Mouse (Mus musculus) CH12.LX (cell line): ENCODE results near the gene Trcg1. TPM values are rescaled to one million over a fixed set of nuclear protein-coding genes. Genes with fewer than 3 reads are reported as not detected.

ENCODE experiments used
- DNase-seq: peaks from one replicate; pipeline ENCODE4 v3.0.0-alpha.2; 2013; ENCODE audit errors: extremely low read depth
- H3K27ac ChIP-seq: 2 replicates; pipeline ENCODE4 v1.5.1; 2012; ENCODE audit warnings: low read depth, mild to moderate bottlenecking, control low read depth, moderate library complexity; ENCODE audit not compliant: insufficient read depth
- H3K27me3 ChIP-seq: replicated peaks from 2 replicates; pipeline ENCODE3; 2012; ENCODE audit warnings: inconsistent platforms
- H3K36me3 ChIP-seq, 2 experiments: replicated peaks in 1 of 2; 2 replicates each; pipeline versions ENCODE3 to v1.6.1; 2012; ENCODE audit warnings: inconsistent platforms in 1 of 2, low read length in 1 of 2, mild to moderate bottlenecking in 1 of 2, mixed read lengths in 1 of 2, moderate library complexity in 1 of 2; ENCODE audit not compliant: control insufficient read depth in 1 of 2, insufficient read depth in 1 of 2
- H3K4me1 ChIP-seq, 2 experiments: 2 replicates each; pipeline ENCODE4 v1.6.1; 2012; ENCODE audit warnings: inconsistent platforms in 1 of 2, moderate library complexity in 1 of 2; ENCODE audit not compliant: insufficient read depth in 2 of 2, control insufficient read depth in 1 of 2
- H3K4me2 ChIP-seq: 2 replicates; pipeline ENCODE4 v1.6.1; 2012; ENCODE audit warnings: low read depth, mild to moderate bottlenecking, control low read depth; ENCODE audit not compliant: poor library complexity, insufficient read depth, severe bottlenecking
- H3K4me3 ChIP-seq, 3 experiments: fragments of 150-350 bp in 1 of 3; sonication (generic) in 1 of 3; replicated peaks in 1 of 3; 2 replicates each; pipeline versions ENCODE3 to v1.5.1; 2011 to 2012; ENCODE audit warnings: low read depth in 2 of 3, low read length in 2 of 3, mild to moderate bottlenecking in 2 of 3, moderate library complexity in 2 of 3, control low read depth in 1 of 3, improper control_type of control experiment in 1 of 3, inconsistent platforms in 1 of 3, mixed read lengths in 1 of 3; ENCODE audit not compliant: poor library complexity in 1 of 3
- H3K79me2 ChIP-seq: replicated peaks from 2 replicates; pipeline ENCODE4 v1.6.1; 2012; ENCODE audit warnings: mild to moderate bottlenecking, moderate library complexity; ENCODE audit not compliant: control insufficient read depth, poor library complexity, insufficient read depth, severe bottlenecking; ENCODE audit errors: extremely low read depth
- H3K9ac ChIP-seq: 2 replicates; pipeline ENCODE4 v1.6.1; 2012; ENCODE audit warnings: low read depth, mild to moderate bottlenecking, control low read depth, moderate library complexity; ENCODE audit not compliant: insufficient read depth
- H3K9me3 ChIP-seq: replicated peaks from 2 replicates; pipeline ENCODE3; 2012; ENCODE audit warnings: low read length, inconsistent platforms, mixed read lengths
- BHLHE40 ChIP-seq: IDR thresholded peaks from 2 replicates; pipeline ENCODE4 v1.6.1; 2011; ENCODE audit warnings: mild to moderate bottlenecking, low read depth, low read length, improper control_type of control experiment
- ELF1 ChIP-seq: IDR thresholded peaks from 2 replicates; pipeline ENCODE4 v1.6.1; 2014; ENCODE audit warnings: low read depth, mild to moderate bottlenecking, inconsistent platforms, low read length, improper control_type of control experiment
- EP300 ChIP-seq: IDR thresholded peaks from 2 replicates; pipeline ENCODE4 v1.6.1; 2011; ENCODE audit warnings: low read length, improper control_type of control experiment
- ETS1 ChIP-seq: conservative IDR thresholded peaks from 2 replicates; pipeline ENCODE4 v1.6.1; 2012; ENCODE audit warnings: low read depth, mild to moderate bottlenecking, inconsistent platforms, low read length, improper control_type of control experiment, moderate library complexity
- IRF4 ChIP-seq: IDR thresholded peaks from 2 replicates; pipeline ENCODE4 v1.6.1; 2014; ENCODE audit warnings: low read depth, mild to moderate bottlenecking, inconsistent platforms, low read length, improper control_type of control experiment
- JUN ChIP-seq: IDR thresholded peaks from 2 replicates; pipeline ENCODE4 v1.6.1; 2011; ENCODE audit warnings: low read depth, mild to moderate bottlenecking, low read length, improper control_type of control experiment, moderate library complexity; ENCODE audit not compliant: insufficient read depth
- JUND ChIP-seq: conservative IDR thresholded peaks from 2 replicates; pipeline ENCODE4 v1.6.1; 2011; ENCODE audit warnings: low read depth, low read length, improper control_type of control experiment
- KAT2A ChIP-seq: IDR thresholded peaks from 2 replicates; pipeline ENCODE4 v1.6.1; 2012; ENCODE audit warnings: low read length, improper control_type of control experiment, inconsistent platforms; ENCODE audit not compliant: insufficient replicate concordance
- MAZ ChIP-seq: IDR thresholded peaks from 2 replicates; pipeline ENCODE4 v1.6.1; 2012; ENCODE audit warnings: low read depth, mild to moderate bottlenecking, inconsistent platforms, low read length, improper control_type of control experiment, moderate library complexity
- MEF2A ChIP-seq: IDR thresholded peaks from 2 replicates; pipeline ENCODE4 v1.6.1; 2014; ENCODE audit warnings: low read depth, mild to moderate bottlenecking, inconsistent platforms, low read length, improper control_type of control experiment, borderline replicate concordance
- MYC ChIP-seq: IDR thresholded peaks from 2 replicates; pipeline ENCODE4 v1.6.1; 2011; ENCODE audit warnings: low read depth, mild to moderate bottlenecking, improper control_type of control experiment, low read length
- PAX5 ChIP-seq: IDR thresholded peaks from 2 replicates; pipeline ENCODE4 v1.6.1; 2012; ENCODE audit warnings: low read length, inconsistent platforms, mixed read lengths
- POLR2A ChIP-seq: IDR thresholded peaks from 2 replicates; pipeline ENCODE4 v1.6.1; 2011; ENCODE audit warnings: low read depth, mild to moderate bottlenecking, improper control_type of control experiment, low read length
- POLR2AphosphoS2 ChIP-seq: IDR thresholded peaks from 2 replicates; pipeline ENCODE4 v1.6.1; 2011; ENCODE audit warnings: low read depth, low read length, improper control_type of control experiment
- TBP ChIP-seq: conservative IDR thresholded peaks from 2 replicates; pipeline ENCODE4 v1.6.1; 2011; ENCODE audit warnings: low read depth, low read length, improper control_type of control experiment
- USF1 ChIP-seq: IDR thresholded peaks from 2 replicates; pipeline ENCODE4 v1.6.1; 2014; ENCODE audit warnings: low read depth, mild to moderate bottlenecking, inconsistent platforms, low read length, improper control_type of control experiment
- USF2 ChIP-seq: conservative IDR thresholded peaks from 2 replicates; pipeline ENCODE4 v1.6.1; 2011; ENCODE audit warnings: low read depth, low read length, improper control_type of control experiment
- ZC3H11A ChIP-seq: IDR thresholded peaks from 2 replicates; pipeline ENCODE4 v1.6.1; 2012; ENCODE audit warnings: low read depth, mild to moderate bottlenecking, inconsistent platforms, low read length, improper control_type of control experiment
- ZMIZ1 ChIP-seq: IDR thresholded peaks from 2 replicates; pipeline ENCODE4 v1.6.1; 2012; ENCODE audit warnings: low read depth, mild to moderate bottlenecking, inconsistent platforms, low read length, improper control_type of control experiment
- dilution Hi-C: fragments of 300-500 bp; cut with MboI; formaldehyde crosslinking; loops from 2 replicates; pipeline ENCODE4 v1.14.3; 2020; ENCODE audit warnings: low sequenced_read_pairs; ENCODE audit not compliant: extremely low pct_unique_long_range_greater_than_20kb, extremely low pct_ligation_motif_present
- in situ Hi-C: fragments of 300-500 bp; cut with MboI; formaldehyde crosslinking; loops from 3 replicates; pipeline ENCODE4 v1.14.3; 2019; ENCODE audit warnings: low sequenced_read_pairs, low pct_ligation_motif_present, low pct_unique_long_range_greater_than_20kb, mixed read lengths
- polyA plus RNA-seq: library from polyadenylated mRNA; unstranded; fragments of >175 nt; gene quantifications from 2 replicates; pipeline ENCODE4 v1.2.1, GENCODE M21; 2012; ENCODE audit warnings: low read depth; ENCODE audit not compliant: insufficient read length
- total RNA-seq, 2 experiments: library from RNA; depleted of rRNA; stranded (reverse); fragments of 300-350 nt in 1 of 2; fragments of >200 nt in 1 of 2; gene quantifications; 2 replicates each; pipeline ENCODE4 v1.2.3; 2012 to 2014

Trcg1 gene
- total and polyA plus RNA-seq, 3 experiments, result not detected

DNA sequence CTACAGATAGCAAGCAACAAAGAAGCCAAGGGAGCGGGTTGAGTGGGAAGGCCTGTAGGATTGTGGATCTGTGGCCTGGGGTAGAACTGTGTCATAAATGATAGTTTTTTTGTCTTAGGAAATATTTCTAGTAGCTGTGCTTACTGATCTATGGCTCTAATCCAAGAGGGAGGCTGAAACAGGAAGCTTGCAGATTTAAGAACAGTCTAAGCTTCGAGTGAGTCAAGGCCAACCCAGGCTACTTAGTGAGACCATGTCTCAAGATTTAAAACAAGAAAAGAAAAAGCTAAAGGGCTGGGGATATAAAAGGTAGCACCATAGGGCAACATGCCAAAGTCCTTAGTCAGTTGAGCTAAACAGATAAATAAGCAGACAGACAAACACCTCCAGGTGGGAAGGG, 1.9 kb downstream of the Trcg1 start:
- Histone ChIP-seq H3K27ac (no peak overlapping the region), H3K4me3 (no peak overlapping the region), H3K79me2 (no peaks in the 10 kb centered on the region), H3K4me2 (no peak overlapping the region), H3K9me3 (no peaks in the 10 kb centered on the region), H3K9ac (no peak overlapping the region), H3K4me1 (peaks cover 3 to 13% of the 10 kb centered on the region in 2 experiments; a peak in 3 of 4 replicates), H3K27me3 (no peaks in the 10 kb centered on the region), H3K36me3 (no peaks in the 10 kb centered on the region)
- in situ Hi-C loops, result no loop called here
- TF ChIP-seq MEF2A (no peak), USF2 (no peak), JUN (no peak), PAX5 (no peak), ZC3H11A (no peak), ELF1 (no peak), USF1 (no peak), IRF4 (no peak), EP300 (no peak), MAZ (no peak), JUND (no peak), MYC (no peak), KAT2A (no peak), POLR2A (no peak), ZMIZ1 (no peak), POLR2AphosphoS2 (no peak), TBP (no peak)
- no peak for DNase-seq
- dilution Hi-C loops, result no loop called here

DNA sequence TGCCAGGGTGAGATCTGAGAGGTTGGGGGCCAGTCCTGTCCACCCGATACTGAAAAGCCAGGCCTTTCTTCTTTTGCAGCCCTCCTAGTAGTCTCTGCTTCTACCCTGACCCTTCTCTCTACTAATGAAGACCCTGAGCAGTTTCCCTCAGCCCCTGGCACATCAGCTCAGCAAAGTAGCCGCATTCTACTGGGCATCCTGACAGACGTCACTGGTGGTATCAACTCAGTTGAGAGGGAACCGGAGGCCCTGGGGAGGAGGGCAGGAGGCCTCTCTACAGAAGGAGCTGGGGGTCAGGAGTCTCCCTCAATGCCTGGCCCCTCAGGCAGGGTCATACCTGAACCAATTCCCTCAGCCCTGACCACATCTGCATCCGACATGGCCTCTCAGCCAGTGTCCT, 4.8 kb downstream of the Trcg1 start:
- Histone ChIP-seq H3K36me3 (no peaks in the 10 kb centered on the region), H3K4me1 (peaks cover 0 to 11% of the 10 kb centered on the region in 2 experiments; a peak in 3 of 4 replicates), H3K27ac (no peak overlapping the region), H3K27me3 (no peaks in the 10 kb centered on the region), H3K79me2 (no peaks in the 10 kb centered on the region), H3K4me2 (no peak overlapping the region), H3K9me3 (no peaks in the 10 kb centered on the region), H3K9ac (no peak overlapping the region), H3K4me3 (no peak overlapping the region)
- in situ Hi-C loops, result no loop called here
- no peak for DNase-seq
- no peak for TF ChIP-seq ETS1
- TF ChIP-seq ZMIZ1, result no peak
- TF ChIP-seq BHLHE40, result no peak
- no peak for TF ChIP-seq ZC3H11A
- TF ChIP-seq, all 38 proteins: peak for 0
- dilution Hi-C loops, result no loop called here
